Mouse (Mus musculus): ENCODE measurements around the gene Rfc1. TPM values are rescaled to one million over a fixed set of nuclear protein-coding genes. Genes with fewer than 3 reads are reported as not detected.
A peak's percentile ranks its signal among the peaks of the same experiment; 100 is the strongest.
"Not testable (repeated sequence)": the region's sequence is repeated elsewhere in the genome, so short reads cannot be mapped to it uniquely, and the experiment has no call there.

Gene Rfc1
- polyA plus RNA-seq, 1 experiment from 2014 or later = 114 TPM

DNA sequence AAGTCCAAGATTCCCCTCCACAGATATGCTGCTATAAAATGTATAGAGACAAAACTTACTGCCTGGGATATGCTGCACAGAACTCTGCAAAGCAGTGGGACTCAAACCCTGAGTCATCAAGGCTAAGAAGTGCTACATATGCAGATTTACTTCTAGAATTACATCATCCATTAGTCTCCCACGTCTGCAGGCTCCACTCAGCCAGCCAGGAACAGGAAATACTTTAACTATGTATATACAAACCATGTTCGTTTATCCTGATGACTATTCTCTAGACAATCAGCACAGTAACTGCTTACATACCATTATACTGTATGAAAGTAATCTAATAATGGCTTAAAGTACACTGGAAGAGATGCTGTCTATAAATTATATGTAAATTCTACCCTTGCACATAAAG, 41.2 kb downstream of the Rfc1 start:
- no peak for ATAC-seq (ENCODE audit: insufficient number of reproducible peaks, low FRiP score, low TSS enrichment, low read depth)
- WGBS = 74% methylated on average over 2 of the region's 2 CpGs
- Histone ChIP-seq H3K9ac (ENCODE audit: low read length) (no peak overlapping the region), H3K27me3 (ENCODE audit: control insufficient read depth, insufficient read depth, low read length) (no peaks in the 10 kb centered on the region), H3K27ac (replicated peaks; ENCODE audit: low read depth, low read length) (no peak overlapping the region), H3K4me2 (ENCODE audit: low read depth, severe bottlenecking) (no peak overlapping the region), H3K9me3 (ENCODE audit: control insufficient read depth, low read length) (no peaks in the 10 kb centered on the region), H3K4me3 (ENCODE audit: low read depth, low read length) (no peak overlapping the region), H3K36me3 (ENCODE audit: control insufficient read depth, insufficient read depth, low read length) (peaks cover 17% of the 10 kb centered on the region), H3K4me1 (ENCODE audit: control insufficient read depth, insufficient read depth, low read length) (no peaks in the 10 kb centered on the region)
- no peak for DNase-seq (ENCODE audit: low spot score)

DNA sequence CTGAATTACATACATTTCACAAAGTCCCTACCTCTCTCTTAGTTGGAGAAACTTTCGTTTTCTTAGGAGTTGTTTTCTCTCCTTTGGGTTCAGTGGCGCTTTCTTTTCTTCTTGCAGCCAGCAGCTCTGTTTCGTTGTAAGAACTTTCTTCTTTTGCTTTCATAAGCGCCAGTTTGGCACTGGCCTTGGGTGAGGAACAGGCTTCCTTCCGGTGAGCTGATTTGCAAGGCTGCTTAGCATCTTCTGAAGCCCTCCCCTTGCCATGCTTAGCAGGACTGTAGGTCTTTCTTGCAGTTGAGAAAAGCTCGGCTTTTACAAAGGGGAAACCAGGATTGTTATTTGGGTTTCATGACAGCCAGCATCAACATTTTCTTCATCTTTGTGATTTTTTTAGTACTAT, 41.8 kb downstream of the Rfc1 start:
- H3K9ac ChIP-seq (ENCODE audit: low read length) = no peak overlapping the region
- no peaks in the 10 kb centered on the region for H3K27me3 ChIP-seq (ENCODE audit: control insufficient read depth, insufficient read depth, low read length)
- H3K36me3 ChIP-seq (ENCODE audit: control insufficient read depth, insufficient read depth, low read length) = peaks cover 17% of the 10 kb centered on the region
- H3K27ac ChIP-seq (replicated peaks; ENCODE audit: low read depth, low read length) = no peak overlapping the region
- H3K4me2 ChIP-seq (ENCODE audit: low read depth, severe bottlenecking) = no peak overlapping the region
- H3K9me3 ChIP-seq (ENCODE audit: control insufficient read depth, low read length) = no peaks in the 10 kb centered on the region
- DNase-seq (ENCODE audit: low spot score) (no peak), ATAC-seq (ENCODE audit: insufficient number of reproducible peaks, low FRiP score, low TSS enrichment, low read depth) (no peak)
- 91% methylated on average over 6 of the region's 6 CpGs for WGBS
- H3K4me3 ChIP-seq (ENCODE audit: low read depth, low read length) = no peak overlapping the region
- no peaks in the 10 kb centered on the region for H3K4me1 ChIP-seq (ENCODE audit: control insufficient read depth, insufficient read depth, low read length)

DNA sequence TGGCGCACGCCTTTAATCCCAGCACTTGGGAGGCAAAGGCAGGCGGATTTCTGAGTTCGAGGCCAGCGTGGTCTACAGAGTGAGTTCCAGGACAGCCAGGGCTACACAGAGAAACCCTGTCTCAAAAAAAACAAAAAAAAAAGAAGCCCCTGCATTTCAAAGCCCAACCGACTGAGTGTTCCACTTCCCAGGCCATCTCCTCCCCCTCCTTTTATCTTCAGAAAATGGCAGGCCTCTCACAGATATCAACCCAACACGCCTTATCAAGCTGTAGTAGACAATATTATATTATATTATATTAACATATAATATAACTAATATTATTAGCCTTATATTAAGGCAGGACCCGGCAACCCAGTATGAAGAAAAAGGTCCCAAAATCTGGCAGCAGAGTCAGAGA, 46.5 kb downstream of the Rfc1 start:
- not testable (repeated sequence) for DNase-seq (ENCODE audit: low spot score); ATAC-seq (ENCODE audit: insufficient number of reproducible peaks, low FRiP score, low TSS enrichment, low read depth); H3K4me1 ChIP-seq (ENCODE audit: control insufficient read depth, insufficient read depth, low read length); H3K9ac ChIP-seq (ENCODE audit: low read length); H3K4me2 ChIP-seq (ENCODE audit: low read depth, severe bottlenecking); H3K4me3 ChIP-seq (ENCODE audit: low read depth, low read length); H3K27ac ChIP-seq (replicated peaks; ENCODE audit: low read depth, low read length); H3K9me3 ChIP-seq (ENCODE audit: control insufficient read depth, low read length); H3K27me3 ChIP-seq (ENCODE audit: control insufficient read depth, insufficient read depth, low read length)
- WGBS = 89% methylated on average over 8 of the region's 8 CpGs
- peaks cover 22% of the 10 kb centered on the region for H3K36me3 ChIP-seq (ENCODE audit: control insufficient read depth, insufficient read depth, low read length)

DNA sequence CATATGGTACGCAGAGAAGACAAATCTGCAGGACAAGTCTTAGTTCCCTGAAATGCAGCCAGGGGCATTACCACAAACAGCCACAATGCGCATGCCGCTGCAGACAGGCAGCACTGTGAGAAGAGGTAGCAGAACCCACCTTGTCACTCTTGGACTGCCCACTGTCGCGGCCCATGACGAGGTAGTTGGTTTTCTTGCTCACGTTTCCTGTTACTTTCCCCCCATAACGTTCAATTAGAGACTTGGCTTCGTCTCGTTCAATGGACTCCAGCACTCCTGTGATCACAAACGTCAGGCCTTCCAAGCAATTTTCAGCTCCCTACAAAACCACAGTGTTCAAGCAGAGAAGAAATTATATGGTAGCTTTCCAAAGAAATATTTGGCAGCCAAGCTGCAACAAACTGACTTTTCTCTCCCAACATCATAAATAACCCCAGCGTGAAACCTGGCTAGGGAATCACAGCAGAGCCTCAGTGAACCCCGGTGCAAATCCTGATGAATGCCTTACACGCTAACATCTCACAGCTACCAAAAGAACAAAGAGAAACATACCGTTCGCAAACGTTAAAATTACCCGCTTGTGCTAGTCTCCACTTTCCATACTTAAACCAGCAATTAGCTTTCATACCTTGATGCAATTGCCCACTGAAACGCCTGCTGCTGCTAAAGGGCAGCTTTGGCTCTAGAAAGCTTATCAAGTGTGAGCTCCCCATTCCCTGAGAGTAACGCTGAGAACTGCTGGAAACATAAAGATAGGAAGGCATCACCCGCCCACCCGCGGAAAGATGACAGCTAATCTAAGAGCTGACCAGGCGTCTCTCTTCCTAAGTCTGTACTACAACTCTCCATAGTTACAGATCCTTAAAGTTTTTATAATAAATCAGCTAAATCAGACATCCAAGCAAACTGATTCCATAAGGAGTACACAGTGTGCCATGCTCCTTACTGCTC, 47.4 kb downstream of the Rfc1 start:
- Histone ChIP-seq H3K27me3 (ENCODE audit: control insufficient read depth, insufficient read depth, low read length) (no peaks in the 10 kb centered on the region), H3K9me3 (ENCODE audit: control insufficient read depth, low read length) (no peaks in the 10 kb centered on the region), H3K4me3 (ENCODE audit: low read depth, low read length) (no peak overlapping the region), H3K36me3 (ENCODE audit: control insufficient read depth, insufficient read depth, low read length) (peaks cover 18% of the 10 kb centered on the region), H3K27ac (replicated peaks; ENCODE audit: low read depth, low read length) (no peak overlapping the region), H3K9ac (ENCODE audit: low read length) (no peak overlapping the region), H3K4me2 (ENCODE audit: low read depth, severe bottlenecking) (no peak overlapping the region), H3K4me1 (ENCODE audit: control insufficient read depth, insufficient read depth, low read length) (no peaks in the 10 kb centered on the region)
- no peak for ATAC-seq (ENCODE audit: insufficient number of reproducible peaks, low FRiP score, low TSS enrichment, low read depth)
- no peak for DNase-seq (ENCODE audit: low spot score)
- whole genome bisulfite sequencing = 87% methylated on average over 24 of the region's 24 CpGs

DNA sequence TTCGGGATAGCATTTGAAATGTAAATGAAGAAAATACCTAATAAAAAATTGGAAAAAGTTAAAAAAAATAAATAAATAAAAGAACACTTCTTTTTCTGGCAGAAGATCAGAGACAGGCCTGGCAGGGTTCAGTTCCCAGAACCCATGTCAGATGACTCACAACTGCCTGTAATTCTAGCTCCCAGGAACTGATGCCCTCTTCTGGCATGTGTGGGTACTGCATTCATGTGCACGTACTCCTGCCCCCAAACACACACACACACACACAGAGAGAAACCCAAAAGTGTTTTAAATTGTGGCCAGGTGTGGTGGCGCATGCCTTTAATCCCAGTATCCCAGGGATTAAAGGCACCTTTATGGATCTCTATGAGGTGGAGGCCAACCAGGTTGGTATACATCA, 51.3 kb downstream of the Rfc1 start:
- H3K27me3 ChIP-seq (ENCODE audit: control insufficient read depth, insufficient read depth, low read length) = no peaks in the 10 kb centered on the region
- no peaks in the 10 kb centered on the region for H3K9me3 ChIP-seq (ENCODE audit: control insufficient read depth, low read length)
- H3K4me1 ChIP-seq (ENCODE audit: control insufficient read depth, insufficient read depth, low read length) = no peaks in the 10 kb centered on the region
- WGBS = 92% methylated on average over 3 of the region's 3 CpGs
- no peak overlapping the region for H3K9ac ChIP-seq (ENCODE audit: low read length)
- ATAC-seq (ENCODE audit: insufficient number of reproducible peaks, low FRiP score, low TSS enrichment, low read depth) (no peak), DNase-seq (ENCODE audit: low spot score) (peak; percentile 33)
- H3K36me3 ChIP-seq (ENCODE audit: control insufficient read depth, insufficient read depth, low read length) = peaks cover 13% of the 10 kb centered on the region
- no peak overlapping the region for H3K4me3 ChIP-seq (ENCODE audit: low read depth, low read length)
- H3K27ac ChIP-seq (replicated peaks; ENCODE audit: low read depth, low read length) = no peak overlapping the region
- no peak overlapping the region for H3K4me2 ChIP-seq (ENCODE audit: low read depth, severe bottlenecking)

DNA sequence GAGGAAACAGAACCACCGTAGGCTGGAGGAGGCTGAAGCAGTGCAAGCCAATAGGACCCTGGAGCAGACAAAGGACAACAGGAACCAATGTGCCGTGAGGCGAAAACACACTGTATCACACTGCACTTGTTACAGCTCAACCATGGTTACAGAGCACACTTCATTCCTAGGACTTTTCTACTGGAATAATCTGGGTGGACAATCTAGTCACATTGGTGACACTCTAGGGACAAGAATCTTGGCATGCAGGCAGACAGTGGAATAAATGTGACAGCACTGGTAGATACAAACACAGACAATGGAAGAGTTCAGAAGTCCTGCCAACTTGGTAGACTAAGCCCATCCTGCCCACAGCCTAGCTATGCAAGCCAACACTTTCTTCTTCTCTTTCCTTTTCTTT, 54.3 kb downstream of the Rfc1 start:
- H3K4me3 ChIP-seq (ENCODE audit: low read depth, low read length) = no peak overlapping the region
- no peak overlapping the region for H3K9ac ChIP-seq (ENCODE audit: low read length)
- no peak overlapping the region for H3K4me2 ChIP-seq (ENCODE audit: low read depth, severe bottlenecking)
- no peak overlapping the region for H3K27ac ChIP-seq (replicated peaks; ENCODE audit: low read depth, low read length)
- DNase-seq (ENCODE audit: low spot score) (no peak), ATAC-seq (ENCODE audit: insufficient number of reproducible peaks, low FRiP score, low TSS enrichment, low read depth) (no peak)
- H3K36me3 ChIP-seq (ENCODE audit: control insufficient read depth, insufficient read depth, low read length) = peaks cover 11% of the 10 kb centered on the region
- no peaks in the 10 kb centered on the region for H3K4me1 ChIP-seq (ENCODE audit: control insufficient read depth, insufficient read depth, low read length)
- no peaks in the 10 kb centered on the region for H3K9me3 ChIP-seq (ENCODE audit: control insufficient read depth, low read length)
- no peaks in the 10 kb centered on the region for H3K27me3 ChIP-seq (ENCODE audit: control insufficient read depth, insufficient read depth, low read length)
- whole genome bisulfite sequencing = 97% methylated on average over 3 of the region's 3 CpGs

DNA sequence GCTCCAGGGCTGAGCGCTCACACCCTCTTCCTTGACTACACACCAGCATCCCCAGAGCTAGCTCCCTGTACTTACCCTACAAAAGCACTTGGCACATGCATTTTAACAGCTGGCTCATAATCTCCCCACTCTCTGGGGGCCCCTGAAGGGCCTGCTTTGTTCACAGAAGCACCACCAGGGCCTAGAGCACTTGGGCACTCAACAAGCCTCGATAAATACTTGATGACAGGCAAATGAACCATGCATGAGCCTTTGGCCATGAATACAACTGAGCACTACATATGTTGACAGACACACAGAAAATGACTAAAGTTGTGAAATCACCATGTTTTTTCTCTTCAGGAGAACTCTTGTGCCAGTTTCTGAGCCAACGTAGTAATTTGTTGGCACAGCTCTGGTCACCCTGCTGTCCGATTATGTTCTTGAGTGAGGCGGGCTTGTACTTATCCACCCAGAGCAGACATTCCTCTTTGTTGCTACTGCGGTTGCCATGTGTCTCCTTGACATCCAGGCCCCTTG, 56.3 kb downstream of the Rfc1 start:
- Histone ChIP-seq H3K36me3 (ENCODE audit: control insufficient read depth, insufficient read depth, low read length) (peaks cover 8% of the 10 kb centered on the region), H3K9me3 (ENCODE audit: control insufficient read depth, low read length) (no peaks in the 10 kb centered on the region), H3K4me3 (ENCODE audit: low read depth, low read length) (no peak overlapping the region), H3K4me1 (ENCODE audit: control insufficient read depth, insufficient read depth, low read length) (no peaks in the 10 kb centered on the region), H3K4me2 (ENCODE audit: low read depth, severe bottlenecking) (no peak overlapping the region), H3K27me3 (ENCODE audit: control insufficient read depth, insufficient read depth, low read length) (no peaks in the 10 kb centered on the region), H3K9ac (ENCODE audit: low read length) (no peak overlapping the region), H3K27ac (replicated peaks; ENCODE audit: low read depth, low read length) (no peak overlapping the region)
- DNase-seq (ENCODE audit: low spot score) = no peak
- 96% methylated on average over 6 of the region's 6 CpGs for WGBS
- ATAC-seq (ENCODE audit: insufficient number of reproducible peaks, low FRiP score, low TSS enrichment, low read depth) = no peak

DNA sequence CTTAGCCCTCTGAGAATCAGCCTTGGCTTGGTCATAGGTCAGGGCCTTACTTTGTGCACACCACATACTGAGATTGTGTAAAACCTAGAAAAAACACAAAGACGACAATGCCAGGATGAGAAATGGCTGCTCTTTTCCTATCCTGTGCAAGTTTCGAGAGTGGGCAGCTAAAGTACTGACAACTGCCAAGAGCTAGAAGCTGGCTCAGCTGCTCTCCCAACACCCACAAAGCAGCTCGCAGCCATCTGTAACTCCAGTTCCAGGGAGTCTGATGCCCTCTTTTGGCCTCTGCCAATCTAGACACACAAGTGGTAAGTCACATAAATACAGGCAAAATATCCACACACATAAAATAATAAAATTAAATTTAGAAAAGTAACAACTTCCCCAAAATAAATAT, 61.5 kb downstream of the Rfc1 start:
- Histone ChIP-seq H3K9me3 (ENCODE audit: control insufficient read depth, low read length) (no peaks in the 10 kb centered on the region), H3K4me2 (ENCODE audit: low read depth, severe bottlenecking) (no peak overlapping the region), H3K36me3 (ENCODE audit: control insufficient read depth, insufficient read depth, low read length) (peaks cover 12% of the 10 kb centered on the region), H3K9ac (ENCODE audit: low read length) (no peak overlapping the region), H3K4me3 (ENCODE audit: low read depth, low read length) (no peak overlapping the region), H3K27me3 (ENCODE audit: control insufficient read depth, insufficient read depth, low read length) (no peaks in the 10 kb centered on the region), H3K27ac (replicated peaks; ENCODE audit: low read depth, low read length) (no peak overlapping the region), H3K4me1 (ENCODE audit: control insufficient read depth, insufficient read depth, low read length) (no peaks in the 10 kb centered on the region)
- ATAC-seq (ENCODE audit: insufficient number of reproducible peaks, low FRiP score, low TSS enrichment, low read depth) (no peak), DNase-seq (ENCODE audit: low spot score) (no peak)
- WGBS = 84% methylated on average over 3 of the region's 3 CpGs
